Mouse (Mus musculus): ENCODE data around the gene Krt28. TPM values are rescaled to one million over a fixed set of nuclear protein-coding genes. Genes with fewer than 3 reads are reported as not detected.

Krt28 gene
- total RNA-seq, 2 experiments from 2014 or later = not detected

GRCm38 (mm10) chr11:99366791-99367190, 7.9 kb downstream of the Krt28 start:
- peak; percentile 9 to 35 for DNase-seq

GRCm38 (mm10) chr11:99364412-99364811, 10.3 kb downstream of the Krt28 start:
- peak in 1 of 2 experiments; percentile 26 for DNase-seq

GRCm38 (mm10) chr11:99361423-99361822, 13.3 kb downstream of the Krt28 start:
- no peak for DNase-seq

- no peak for DNase-seq
Measured at GRCm38 (mm10) chr11:99351004-99351403, 23.7 kb downstream of the Krt28 start, which contains the start of gene Krt27. Gene Krt27 (minus strand): TSS chr11:99351104.

- no peak for DNase-seq
Measured at GRCm38 (mm10) chr11:99339299-99339847, 35.3 kb downstream of the Krt28 start.

GRCm38 (mm10) chr11:99337866-99338265, 36.8 kb downstream of the Krt28 start, which contains the start of gene Krt26:
Gene Krt26 (minus strand): TSS chr11:99337966.
- DNase-seq = no peak

GRCm38 (mm10) chr11:99333426-99333825, 41.3 kb downstream of the Krt28 start:
- no peak for DNase-seq

GRCm38 (mm10) chr11:99329655-99330054, 45.0 kb downstream of the Krt28 start:
- DNase-seq = no peak

GRCm38 (mm10) chr11:99322851-99323250, 51.9 kb downstream of the Krt28 start, which contains the start of gene Krt25:
Gene Krt25 (minus strand): TSS chr11:99322951.
- DNase-seq = no peak

- DNase-seq = no peak
Measured at GRCm38 (mm10) chr11:99321094-99321493, 53.6 kb downstream of the Krt28 start.

GRCm38 (mm10) chr11:99319127-99319526, 55.6 kb downstream of the Krt28 start:
- DNase-seq = no peak

- DNase-seq = no peak
Measured at GRCm38 (mm10) chr11:99316543-99316942, 58.2 kb downstream of the Krt28 start.

Other genes starting within 250 kb of the Krt28 start
- under 1 TPM in 1 of 2 experiments, not detected in 1; 0.20 TPM for gene Ccr7, start 219.8 kb downstream of the Krt28 start, total RNA-seq (2021)
- gene Smarce1, start 143.9 kb downstream of the Krt28 start, total RNA-seq (2021) = 10 to 100 TPM; 50.1 to 60.8 TPM
- gene Krt222, start 130.8 kb downstream of the Krt28 start, total RNA-seq (2021) = 1 to 10 TPM in 1 of 2 experiments, under 1 TPM in 1; 0.79 to 1.1 TPM
- gene Krt24, start 89.6 kb downstream of the Krt28 start, total RNA-seq (2021) = not detected
- not detected for gene Krt25, start 52.0 kb downstream of the Krt28 start, total RNA-seq (2021)
- not detected for gene Krt26, start 36.9 kb downstream of the Krt28 start, total RNA-seq (2021)
- not detected for gene Krt27, start 23.8 kb downstream of the Krt28 start, total RNA-seq (2021)
- gene Krt10, start 14.5 kb upstream of the Krt28 start, total RNA-seq (2021) = 1 to 10 TPM; 4.4 to 6.4 TPM
- not detected for gene Krt12, start 47.4 kb upstream of the Krt28 start, total RNA-seq (2021)
- under 1 TPM in 1 of 2 experiments, not detected in 1; 0.26 TPM for gene Krt20, start 63.2 kb upstream of the Krt28 start, total RNA-seq (2021)
- gene Krt23, start 118.2 kb upstream of the Krt28 start, total RNA-seq (2021) = under 1 TPM in 1 of 2 experiments, not detected in 1; 0.16 TPM
- not detected for gene Krt39, start 146.4 kb upstream of the Krt28 start, total RNA-seq (2021)
- gene Krt40, start 168.3 kb upstream of the Krt28 start, total RNA-seq (2021) = not detected
- gene Krtap3-3, start 176.0 kb upstream of the Krt28 start, total RNA-seq (2021) = not detected
- gene Krtap3-2, start 181.9 kb upstream of the Krt28 start, total RNA-seq (2021) = not detected
- gene Gm11939, start 184.6 kb upstream of the Krt28 start, total RNA-seq (2021) = not detected
- gene Krtap3-1, start 191.7 kb upstream of the Krt28 start, total RNA-seq (2021) = not detected
- not detected for gene Krtap1-5, start 206.1 kb upstream of the Krt28 start, total RNA-seq (2021)
- gene Krtap1-4, start 208.8 kb upstream of the Krt28 start, total RNA-seq (2021) = not detected
- not detected for gene Krtap1-3, start 216.4 kb upstream of the Krt28 start, total RNA-seq (2021)
- not detected for gene Krtap9-3, start 223.2 kb upstream of the Krt28 start, total RNA-seq (2021)
- gene Gm11938, start 228.4 kb upstream of the Krt28 start, total RNA-seq (2021) = not detected
- not detected for gene Gm11937, start 235.3 kb upstream of the Krt28 start, total RNA-seq (2021)
- not detected for gene Krtap2-4, start 239.9 kb upstream of the Krt28 start, total RNA-seq (2021)
- not detected for gene Gm11562, start 245.5 kb upstream of the Krt28 start, total RNA-seq (2021)

Data from adrenal gland, postnatal 36 days (tissue).